Mouse (Mus musculus) gonadal fat pad, adult 2 months (tissue): ENCODE results near the gene Pkp1. TPM values are rescaled to one million over a fixed set of nuclear protein-coding genes. Genes with fewer than 3 reads are reported as not detected.

Experiments
- DNase-seq: peaks from one replicate; pipeline ENCODE4 v3.0.0-alpha.2; 2012; ENCODE audit warnings: low read depth
- polyA plus RNA-seq: library from polyadenylated mRNA; depleted of rRNA; stranded (reverse); fragments of >200 nt; gene quantifications from 2 replicates; pipeline ENCODE4 v1.2.3, GENCODE M21; 2012

The Pkp1 gene
- polyA plus RNA-seq, 1 experiment = 3.8 TPM

DNA sequence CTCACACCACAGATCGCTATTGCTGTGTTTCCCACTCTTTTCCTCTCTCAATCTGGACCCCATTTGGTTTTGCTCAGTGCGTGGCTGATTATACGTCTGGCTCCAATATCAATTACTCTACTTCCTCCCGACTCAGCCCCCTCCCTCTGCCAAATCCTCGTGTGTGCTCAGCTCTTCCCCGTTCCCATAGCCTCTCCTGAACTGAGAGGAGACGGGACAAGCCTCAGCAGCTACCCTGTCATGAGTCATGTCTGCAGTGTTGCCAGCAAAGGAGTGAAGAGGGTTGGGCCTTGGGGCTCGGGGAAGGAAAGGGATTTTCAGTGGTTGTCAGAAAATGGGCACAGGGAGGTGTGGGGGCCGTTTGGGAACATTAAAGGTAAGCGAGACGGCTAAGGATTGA, 12.3 kb downstream of the Pkp1 start:
- DNase-seq = no peak

- DNase-seq = no peak
These were observed 19.0 kb downstream of the Pkp1 start for GRCm38 (mm10) chr1:135899991-135900515.

DNA sequence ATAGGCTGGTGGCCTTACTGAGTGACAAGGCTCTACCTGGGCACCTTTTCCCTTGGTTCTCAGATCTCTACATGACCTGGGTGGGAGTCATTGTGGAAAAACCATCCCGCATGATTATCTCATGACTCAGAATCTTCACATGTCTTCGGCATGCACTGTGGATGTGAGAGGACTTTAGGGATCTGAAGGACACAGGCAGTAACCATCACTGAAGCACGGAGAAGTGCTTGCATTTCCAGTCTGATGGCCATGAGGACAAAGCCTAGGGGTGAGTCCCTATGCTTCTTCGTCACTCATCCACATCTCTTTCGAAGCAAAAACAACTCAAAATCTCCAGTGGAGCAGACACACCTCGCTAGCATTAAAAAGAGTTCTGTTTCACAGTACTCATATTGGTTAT, 19.7 kb downstream of the Pkp1 start:
- no peak for DNase-seq

DNA sequence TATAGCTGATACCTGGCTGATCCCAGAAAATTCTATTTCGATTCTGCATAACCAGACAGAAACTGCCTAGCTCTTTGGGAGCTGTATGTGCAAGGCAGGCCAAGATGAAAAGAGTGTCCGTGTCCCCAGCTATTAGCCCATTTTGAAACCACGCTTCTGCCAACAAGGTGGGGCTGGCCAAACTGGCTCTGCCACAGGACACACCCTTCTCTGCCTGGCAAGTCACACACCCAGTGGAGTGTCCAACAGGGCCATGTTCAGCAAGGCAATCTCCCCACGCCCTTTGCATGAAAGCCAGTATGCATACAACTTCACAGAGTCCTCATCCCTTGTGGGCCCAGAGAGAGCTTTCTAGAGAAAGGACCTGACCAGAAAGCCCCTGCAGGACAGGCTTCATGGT, 23.6 kb downstream of the Pkp1 start:
- DNase-seq = no peak

GRCm38 (mm10) chr1:135893377-135893776, 25.6 kb downstream of the Pkp1 start:
- no peak for DNase-seq

DNA sequence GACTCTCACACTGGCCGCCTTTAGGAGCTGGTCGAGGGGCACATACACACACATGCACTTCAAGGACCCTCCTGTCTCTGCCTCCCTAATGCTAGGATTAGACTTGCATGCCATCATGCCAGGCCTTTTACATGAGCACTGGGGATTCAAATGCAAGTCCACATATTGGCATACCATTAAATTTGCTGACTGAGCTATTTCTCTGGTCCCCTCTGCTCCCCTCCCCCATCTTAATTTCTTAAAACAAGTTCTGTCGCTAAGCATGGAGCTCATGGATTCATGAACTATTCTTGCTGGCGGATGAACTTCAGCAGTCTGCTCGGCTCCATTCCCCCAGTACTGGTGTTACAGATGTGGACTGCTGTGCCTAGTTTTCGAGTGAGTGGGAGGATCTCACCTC, 26.2 kb downstream of the Pkp1 start:
- no peak for DNase-seq

- no peak for DNase-seq
These were observed 26.8 kb downstream of the Pkp1 start for GRCm38 (mm10) chr1:135892233-135892632.

- no peak for DNase-seq
These were observed 27.4 kb downstream of the Pkp1 start for GRCm38 (mm10) chr1:135891424-135892216.

GRCm38 (mm10) chr1:135889461-135890185, 29.4 kb downstream of the Pkp1 start:
- no peak for DNase-seq

DNA sequence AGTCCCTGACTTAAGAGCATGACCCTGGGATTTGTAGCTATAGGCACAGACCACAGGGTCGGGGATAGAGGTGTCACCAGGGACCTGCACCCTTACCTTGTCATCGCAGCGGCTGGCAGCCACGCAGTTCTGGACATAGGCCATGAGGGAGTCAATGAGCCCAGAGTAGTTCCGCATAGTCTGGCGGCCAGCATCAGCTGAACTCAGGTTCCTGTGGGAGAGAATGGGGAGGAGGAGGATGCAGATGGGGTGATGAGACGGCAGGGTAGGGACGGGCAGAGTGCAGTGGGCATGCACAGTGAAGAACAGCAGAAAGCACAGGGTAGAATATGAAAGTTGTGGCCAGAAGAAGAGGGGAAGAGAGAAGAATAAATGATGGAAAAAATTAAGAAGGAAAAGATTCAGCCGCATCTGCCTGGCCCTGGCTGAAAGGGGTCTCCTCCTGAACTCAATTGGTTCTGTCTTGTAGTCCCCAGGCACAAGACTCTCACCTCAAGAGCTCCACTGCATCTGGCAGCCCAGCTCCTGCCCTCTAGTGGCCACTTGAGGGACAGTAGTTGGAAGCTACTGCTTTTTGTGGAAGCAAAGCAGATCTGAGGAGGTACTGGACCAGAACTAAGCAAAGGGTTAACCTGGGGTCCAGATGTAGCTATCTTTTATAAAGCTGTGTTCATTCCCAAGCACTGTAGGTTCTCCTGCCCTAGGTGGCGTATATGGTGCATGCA, 36.5 kb downstream of the Pkp1 start:
- DNase-seq = no peak

DNA sequence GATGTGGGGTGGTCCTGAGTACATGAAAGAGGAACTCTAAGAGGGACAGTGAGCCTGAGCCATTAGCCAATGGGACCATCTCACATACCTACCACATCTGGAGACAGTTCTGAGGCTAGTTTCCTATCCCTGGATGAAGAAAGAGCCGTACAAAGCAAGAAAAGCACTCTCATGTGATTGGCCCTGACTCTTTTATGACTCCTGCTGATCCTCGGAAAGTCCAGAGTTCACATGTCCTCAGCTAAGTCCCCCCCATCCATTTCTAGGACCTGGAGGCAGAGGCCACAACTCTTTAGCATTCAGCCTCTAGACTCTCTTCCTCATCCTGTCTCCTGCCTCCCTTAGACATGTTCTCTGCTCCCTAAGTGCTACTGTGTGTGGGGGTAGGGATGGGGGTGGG, 41.8 kb downstream of the Pkp1 start:
- no peak for DNase-seq

GRCm38 (mm10) chr1:135872991-135873390, 46.0 kb downstream of the Pkp1 start:
- no peak for DNase-seq

GRCm38 (mm10) chr1:135868570-135868969, 50.4 kb downstream of the Pkp1 start:
- no peak for DNase-seq

DNA sequence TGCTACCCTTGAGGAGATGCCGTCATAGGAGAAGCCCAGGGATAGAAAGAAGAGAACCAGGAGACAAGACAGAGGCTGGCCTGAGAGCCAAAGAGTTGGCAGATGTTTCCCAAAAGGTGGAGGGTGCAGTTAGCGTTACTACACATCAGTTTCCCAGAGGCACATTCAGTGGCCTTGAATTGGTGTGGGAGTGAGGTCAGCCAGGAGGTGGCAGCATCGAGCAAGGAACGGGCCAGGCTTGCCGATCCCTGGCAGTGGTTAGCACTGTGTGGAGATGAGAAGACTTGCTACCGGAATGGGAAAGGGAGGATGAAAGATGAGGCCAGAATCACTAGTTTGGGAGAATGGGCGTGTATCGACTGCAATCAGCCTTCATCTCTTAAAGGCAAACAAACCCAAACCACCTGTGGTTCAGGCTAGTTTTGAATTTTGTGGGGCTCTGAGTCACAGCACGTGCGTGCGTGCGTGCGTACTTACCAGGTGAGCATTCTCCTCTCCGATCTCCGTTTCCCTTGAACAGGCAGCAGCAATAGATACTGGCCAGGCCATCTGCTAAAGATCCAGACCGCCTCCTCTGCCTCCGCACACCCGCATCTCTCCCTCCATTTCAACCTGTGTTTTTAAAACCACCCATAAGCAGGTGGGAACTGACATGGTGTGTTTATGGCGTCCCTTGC, 53.4 kb downstream of the Pkp1 start:
- DNase-seq = no peak

- DNase-seq = no peak
These were observed 54.2 kb downstream of the Pkp1 start for GRCm38 (mm10) chr1:135864830-135865229.

DNA sequence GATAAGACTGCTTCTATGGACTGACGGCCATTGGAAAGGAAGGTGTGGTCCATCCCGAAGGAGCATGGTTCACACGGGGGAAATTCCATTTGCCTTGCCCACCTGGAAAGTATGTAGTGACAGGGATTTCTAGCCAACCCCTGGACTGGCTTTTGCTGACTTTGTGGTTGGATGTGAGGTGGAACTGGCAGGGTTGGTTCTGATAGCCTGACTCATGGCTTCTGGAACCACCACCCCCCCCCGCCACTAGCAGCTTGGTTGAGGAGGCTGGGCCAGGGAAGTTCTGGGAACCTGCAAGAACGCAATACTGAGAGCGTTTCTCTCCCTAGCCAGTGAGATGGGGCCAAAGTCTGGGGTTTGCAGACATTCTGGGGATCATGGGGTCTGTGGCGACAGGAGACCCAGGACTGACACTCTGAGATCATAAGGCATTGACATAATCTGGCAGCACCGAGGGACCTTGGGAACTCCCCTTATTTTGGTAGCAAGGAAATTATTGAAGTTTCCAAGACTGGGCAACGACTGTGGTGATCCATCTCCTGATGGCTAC, 55.1 kb downstream of the Pkp1 start:
- DNase-seq = no peak

GRCm38 (mm10) chr1:135862561-135862960, 56.4 kb downstream of the Pkp1 start:
- DNase-seq = no peak

GRCm38 (mm10) chr1:135861980-135862552, 56.9 kb downstream of the Pkp1 start:
- DNase-seq = no peak

DNA sequence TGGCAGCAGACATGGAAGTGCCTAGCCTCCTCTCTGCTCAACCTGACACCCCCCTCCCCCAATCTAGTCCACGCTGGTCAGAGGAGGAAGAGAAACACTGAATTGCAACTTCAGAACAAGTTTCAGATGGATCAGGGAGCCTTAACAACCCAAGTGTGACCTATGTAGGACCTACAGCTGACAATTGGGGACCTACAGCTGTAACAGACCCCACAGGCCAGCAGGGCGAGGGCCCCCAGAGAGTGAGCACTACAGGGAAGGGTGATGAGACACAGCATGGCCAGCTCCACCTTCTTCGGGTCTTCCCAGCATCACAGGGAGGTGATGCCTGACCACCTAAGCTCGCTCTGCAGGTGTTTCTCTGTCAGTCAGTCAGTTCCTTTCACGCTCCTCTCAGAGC, 57.9 kb downstream of the Pkp1 start:
- DNase-seq = no peak

GRCm38 (mm10) chr1:135858533-135858932, 60.5 kb downstream of the Pkp1 start:
- no peak for DNase-seq

GRCm38 (mm10) chr1:135857137-135857775, 61.8 kb downstream of the Pkp1 start:
- no peak for DNase-seq
